Mouse (Mus musculus): ENCODE data around the gene Hhatl. TPM values are rescaled to one million over a fixed set of nuclear protein-coding genes. Genes with fewer than 3 reads are reported as not detected.

Hhatl gene
- not detected for total RNA-seq (2018; cell fraction: chromatin; rRNA removed)
- total RNA-seq (2018; cell fraction: cytosol; rRNA removed): not detected
- not detected for total RNA-seq (2018; cell fraction: nucleus; rRNA removed)
- polyA plus RNA-seq (2018): not detected in 3 replicates

DNA sequence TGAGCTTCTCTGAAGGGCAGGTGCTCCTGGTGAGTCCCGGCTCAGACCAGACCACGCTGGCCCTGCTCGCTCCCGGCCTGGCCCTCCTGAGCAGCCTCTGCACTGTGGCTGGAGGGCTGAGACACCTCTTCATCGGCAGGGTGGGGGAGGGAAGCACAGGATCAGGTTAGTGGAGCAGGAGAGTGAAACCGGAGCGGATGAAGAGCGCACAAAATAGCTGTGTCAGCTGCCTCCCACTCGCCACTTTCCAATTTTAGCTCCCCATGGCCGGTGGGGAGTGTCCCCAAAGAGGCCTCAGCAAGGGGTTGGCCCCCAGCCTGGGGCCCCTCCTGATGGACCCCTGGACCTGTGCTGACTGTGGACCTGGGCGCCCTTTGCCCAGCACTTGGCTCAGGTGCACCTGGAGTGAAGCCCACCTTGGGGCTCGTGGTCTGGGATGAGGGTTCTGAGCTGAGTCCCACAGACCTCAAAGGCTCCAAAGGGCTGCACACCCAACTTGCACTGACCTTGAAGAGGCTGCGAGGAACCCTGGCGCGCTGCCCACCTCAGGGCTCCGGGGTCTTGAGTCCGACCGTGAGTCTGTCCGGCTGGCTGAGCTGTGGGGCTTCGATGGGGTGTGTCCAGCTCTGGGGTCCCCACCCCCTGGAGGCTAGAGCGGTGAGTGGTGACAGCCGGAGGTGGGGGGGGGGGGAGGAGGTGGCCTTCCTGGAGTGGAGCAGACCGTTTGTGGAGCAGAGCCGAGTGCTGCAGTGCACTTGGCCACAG, at the start of gene Hhatl:
TSS of gene Hhatl (minus strand) at position 751 of the 765 bp plus-strand sequence.
- 56% methylated on average over 24 of the region's 24 CpGs for WGBS (ENCODE audit: missing documents)
- no peak within 1 kb of the TSS for H3K4me3 ChIP-seq (ENCODE audit: inconsistent target)
- H3K27ac ChIP-seq: no peak within 1 kb of the TSS
- H3K79me2 ChIP-seq (ENCODE audit: inconsistent target): no peaks in the 10 kb centered on the region
- no peaks in the 10 kb centered on the region for H3K36me3 ChIP-seq (ENCODE audit: inconsistent target)

DNA sequence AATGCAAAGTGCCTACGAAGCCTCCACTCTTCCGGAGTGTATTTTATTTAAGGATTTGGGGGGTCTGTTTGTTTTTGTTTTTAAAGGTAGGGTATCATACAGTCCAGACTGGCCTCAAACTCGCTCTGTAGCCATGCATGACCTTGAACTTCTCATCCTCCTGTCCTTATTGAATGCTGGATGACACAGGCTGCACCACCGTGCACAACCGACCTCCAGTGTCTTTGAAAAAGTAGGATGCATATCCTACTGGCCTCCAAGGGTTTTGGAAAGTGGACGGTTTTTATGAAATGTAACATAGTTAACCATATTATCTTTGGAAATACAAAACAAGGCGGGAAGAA, 47.3 kb upstream of the Hhatl start:
- WGBS (ENCODE audit: missing documents): 52% methylated on average over 7 of the region's 7 CpGs
- Histone ChIP-seq H3K79me2 (ENCODE audit: inconsistent target) (no peaks in the 10 kb centered on the region), H3K36me3 (ENCODE audit: inconsistent target) (no peaks in the 10 kb centered on the region), H3K27ac (no peak overlapping the region), H3K4me3 (ENCODE audit: inconsistent target) (peak overlapping the region; percentile 23)

DNA sequence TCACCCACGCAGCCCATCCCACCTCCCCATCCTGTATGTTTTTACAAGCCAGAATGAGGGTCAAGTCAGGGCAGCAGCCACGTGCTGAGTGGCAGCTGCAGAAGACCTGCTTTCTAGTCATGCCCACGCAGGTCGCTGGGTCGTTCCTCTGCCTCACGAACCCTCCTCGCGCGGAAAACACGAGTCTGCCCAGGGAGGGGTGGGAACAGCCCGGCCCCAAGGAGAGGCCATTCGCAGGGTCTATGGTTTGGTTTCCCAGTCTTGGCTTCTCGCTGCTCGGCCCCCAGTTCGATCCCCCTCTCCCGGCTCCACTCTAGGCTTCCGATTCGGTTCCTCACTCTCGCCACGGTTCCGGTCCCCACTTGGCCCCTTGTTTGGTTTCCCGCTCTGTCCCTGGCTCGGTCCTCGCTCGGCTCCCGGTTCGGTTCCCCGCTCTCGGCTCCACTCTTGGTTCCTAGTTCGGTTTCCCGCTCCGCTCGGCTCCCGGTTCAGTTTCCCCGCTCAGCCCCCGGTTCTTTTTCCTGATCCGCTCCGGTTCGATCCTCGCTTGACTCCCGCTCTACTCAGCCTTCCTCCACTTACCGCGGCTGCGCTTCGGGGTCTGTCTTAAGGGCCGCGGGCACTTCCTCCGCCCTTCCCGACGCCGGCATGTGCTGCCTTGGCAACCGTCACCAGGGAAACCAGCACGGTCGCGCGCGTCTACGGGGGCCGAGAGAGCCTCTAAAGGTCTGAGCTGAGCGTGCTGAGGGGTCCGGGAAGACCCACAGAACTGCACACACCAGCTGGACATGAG, 46.7 kb upstream of the Hhatl start, which contains the start of gene Ccdc13:
TSS of gene Ccdc13 (minus strand) at position 633 of the 793 bp plus-strand sequence.
- H3K4me3 ChIP-seq (ENCODE audit: inconsistent target): peak within 1 kb of the TSS; percentile 23
- no peaks in the 10 kb centered on the region for H3K79me2 ChIP-seq (ENCODE audit: inconsistent target)
- WGBS (ENCODE audit: missing documents): 13% methylated on average over 61 of the region's 61 CpGs
- no peak within 1 kb of the TSS for H3K27ac ChIP-seq
- no peaks in the 10 kb centered on the region for H3K36me3 ChIP-seq (ENCODE audit: inconsistent target)

DNA sequence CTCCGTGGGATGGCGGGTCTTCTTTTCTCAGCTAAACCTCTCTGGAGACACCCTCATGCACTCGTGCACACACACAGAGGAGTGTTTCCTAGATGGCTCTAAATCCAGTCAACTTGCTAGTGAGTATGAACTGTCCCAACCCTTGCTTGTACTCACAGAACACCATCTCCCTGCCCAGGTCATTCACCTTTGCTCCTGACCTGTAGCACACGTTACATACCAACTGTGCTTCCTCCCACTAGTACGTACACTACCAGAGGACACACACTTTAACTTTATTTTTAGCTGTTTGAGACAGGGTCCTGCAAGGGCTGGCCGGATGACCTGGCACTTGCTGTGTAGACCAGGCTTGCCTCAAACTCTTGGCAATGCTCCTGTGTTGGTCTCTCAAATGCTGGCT, 45.7 kb upstream of the Hhatl start:
- 96% methylated on average over 6 of the region's 6 CpGs for WGBS (ENCODE audit: missing documents)
- no peaks in the 10 kb centered on the region for H3K79me2 ChIP-seq (ENCODE audit: inconsistent target)
- no peaks in the 10 kb centered on the region for H3K36me3 ChIP-seq (ENCODE audit: inconsistent target)
- no peak overlapping the region for H3K4me3 ChIP-seq (ENCODE audit: inconsistent target)
- no peak overlapping the region for H3K27ac ChIP-seq

DNA sequence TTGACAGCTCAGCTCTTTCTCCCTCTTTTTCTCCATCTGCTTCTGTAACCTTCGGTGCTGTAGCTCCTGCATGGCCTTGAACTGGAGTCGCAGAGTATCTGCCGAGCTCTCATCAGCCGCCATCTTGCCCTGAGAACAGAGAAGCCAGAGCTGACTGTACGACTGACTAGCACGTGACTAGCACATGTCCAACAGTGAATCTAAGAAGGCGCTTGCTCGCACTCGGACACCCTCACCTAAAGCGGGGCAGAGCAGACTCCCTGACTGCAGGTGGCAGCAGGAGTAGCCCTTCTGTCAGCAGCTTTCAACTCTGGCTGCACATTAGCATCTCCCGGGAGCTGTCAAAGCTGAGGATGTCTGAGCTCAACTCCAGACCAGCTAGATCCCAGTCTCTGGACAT, 41.5 kb upstream of the Hhatl start:
- H3K4me3 ChIP-seq (ENCODE audit: inconsistent target): no peak overlapping the region
- H3K27ac ChIP-seq: no peak overlapping the region
- no peaks in the 10 kb centered on the region for H3K36me3 ChIP-seq (ENCODE audit: inconsistent target)
- H3K79me2 ChIP-seq (ENCODE audit: inconsistent target): no peaks in the 10 kb centered on the region
- WGBS (ENCODE audit: missing documents): 97% methylated on average over 11 of the region's 11 CpGs

DNA sequence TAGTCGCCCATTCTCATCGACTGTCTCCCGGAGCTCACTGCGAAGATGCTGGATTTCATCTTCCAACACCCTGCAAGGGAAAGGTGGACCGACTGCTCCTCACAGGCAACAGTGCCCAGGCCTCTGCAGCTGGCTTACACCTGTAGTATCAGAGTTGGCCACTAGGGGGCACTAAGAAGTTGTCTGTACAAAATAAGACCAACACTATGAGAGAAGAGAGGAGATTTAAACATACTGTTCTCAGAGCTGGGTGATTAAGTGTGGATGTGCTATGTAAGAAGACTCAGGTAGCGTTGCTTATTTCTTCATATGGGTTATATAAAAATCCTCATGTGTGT, 38.6 kb upstream of the Hhatl start:
- H3K79me2 ChIP-seq (ENCODE audit: inconsistent target): no peaks in the 10 kb centered on the region
- H3K4me3 ChIP-seq (ENCODE audit: inconsistent target): no peak overlapping the region
- 42% methylated on average over 6 of the region's 6 CpGs for WGBS (ENCODE audit: missing documents)
- H3K27ac ChIP-seq: no peak overlapping the region
- no peaks in the 10 kb centered on the region for H3K36me3 ChIP-seq (ENCODE audit: inconsistent target)

DNA sequence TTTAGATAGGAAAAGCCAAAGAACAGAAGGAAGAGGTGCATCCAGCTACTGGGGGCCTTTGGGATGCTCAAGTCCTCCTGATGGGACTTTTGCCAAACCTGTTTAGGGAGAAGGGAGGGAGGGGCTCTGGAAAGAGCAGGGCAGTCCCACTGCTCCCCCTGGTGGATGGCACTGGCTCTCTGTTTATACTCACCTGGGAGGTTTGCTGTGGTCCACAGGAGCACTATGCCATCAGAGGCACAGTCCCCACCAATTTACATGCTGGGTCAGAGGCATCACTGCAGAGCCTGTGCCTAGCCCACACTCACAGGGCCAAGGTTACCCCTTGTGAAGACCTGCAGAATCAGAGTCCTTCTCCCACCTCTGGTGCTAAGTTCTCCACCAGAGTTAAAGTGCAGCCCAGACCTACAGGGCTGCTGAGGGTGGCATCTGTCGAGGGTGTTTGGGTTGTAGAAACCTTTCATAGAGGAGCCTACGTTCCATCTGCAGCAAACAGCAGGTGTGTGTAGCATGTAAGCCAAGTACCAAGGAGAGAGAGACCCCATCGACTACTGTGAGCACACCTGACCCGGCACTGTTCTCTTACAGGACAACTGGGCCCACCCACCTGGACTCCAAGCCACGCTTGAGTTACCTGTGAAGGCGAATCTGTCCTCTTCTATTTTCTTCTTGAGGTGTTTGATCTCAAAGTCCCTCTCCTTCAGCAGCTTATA, 38.1 kb upstream of the Hhatl start:
- Histone ChIP-seq H3K36me3 (ENCODE audit: inconsistent target) (no peaks in the 10 kb centered on the region), H3K4me3 (ENCODE audit: inconsistent target) (no peak overlapping the region), H3K27ac (no peak overlapping the region), H3K79me2 (ENCODE audit: inconsistent target) (no peaks in the 10 kb centered on the region)
- WGBS (ENCODE audit: missing documents): 77% methylated on average over 6 of the region's 6 CpGs

DNA sequence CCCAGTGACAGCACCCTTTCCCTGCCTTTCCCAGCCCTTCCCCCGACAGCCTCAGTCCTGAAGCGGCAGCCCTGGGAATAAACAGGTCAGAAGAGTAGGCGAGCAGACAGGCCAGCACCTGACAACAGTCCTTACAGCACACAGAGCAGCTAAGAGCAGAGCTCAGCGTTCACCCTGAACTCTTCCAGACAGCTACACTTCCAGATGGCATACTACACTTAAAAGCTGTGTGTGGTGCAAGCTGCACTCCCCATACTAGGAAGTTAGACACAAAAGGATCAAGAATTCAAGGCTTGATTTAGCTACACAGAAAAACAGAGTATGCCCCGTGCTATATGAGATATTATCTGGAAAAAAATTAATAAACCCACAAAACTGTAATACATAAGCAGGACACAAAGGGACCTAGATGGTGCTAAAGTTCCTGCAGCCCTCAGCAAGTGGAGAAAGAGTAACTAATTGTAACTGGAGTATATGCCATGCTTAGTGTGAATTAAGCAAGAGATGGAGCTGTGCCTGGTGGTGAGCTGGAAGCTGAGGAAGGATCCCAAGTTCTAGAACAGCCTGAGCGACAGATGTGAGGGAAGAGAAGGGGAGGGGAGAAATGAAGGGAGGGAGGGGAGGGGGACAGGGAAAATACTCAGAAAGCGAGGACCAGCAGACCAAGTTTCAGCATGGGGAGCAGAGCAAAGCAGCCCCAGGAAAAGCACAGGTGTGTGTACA, 37.1 kb upstream of the Hhatl start:
- WGBS (ENCODE audit: missing documents): 71% methylated on average over 7 of the region's 7 CpGs

DNA sequence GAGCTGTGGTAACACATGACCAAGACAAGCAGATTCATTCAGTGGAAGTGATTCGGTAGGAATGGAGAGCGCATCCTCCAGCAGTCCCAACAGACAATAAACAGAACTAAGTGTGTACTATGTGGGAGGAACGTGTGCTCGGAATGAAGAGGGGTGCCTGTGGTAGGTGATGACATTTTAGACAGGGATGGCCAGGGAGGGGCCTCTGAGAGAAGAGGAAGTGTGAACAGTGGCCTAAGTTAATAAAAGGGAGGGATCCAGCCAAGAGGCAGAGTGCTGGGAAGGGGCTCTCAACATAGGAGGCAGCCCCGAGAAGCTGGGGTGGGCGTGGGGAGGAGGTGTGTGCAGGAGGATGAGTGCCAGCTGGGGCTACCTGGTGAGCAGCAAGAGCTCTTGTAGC, 36.0 kb upstream of the Hhatl start:
- Histone ChIP-seq H3K36me3 (ENCODE audit: inconsistent target) (no peaks in the 10 kb centered on the region), H3K27ac (no peak overlapping the region), H3K4me3 (ENCODE audit: inconsistent target) (no peak overlapping the region), H3K79me2 (ENCODE audit: inconsistent target) (no peaks in the 10 kb centered on the region)
- 51% methylated on average over 6 of the region's 6 CpGs for WGBS (ENCODE audit: missing documents)

More for the DNA sequence above, 37.1 kb upstream of the Hhatl start:
- Histone ChIP-seq H3K4me3 (ENCODE audit: inconsistent target) (no peak overlapping the region), H3K79me2 (ENCODE audit: inconsistent target) (no peaks in the 10 kb centered on the region), H3K27ac (no peak overlapping the region), H3K36me3 (ENCODE audit: inconsistent target) (no peaks in the 10 kb centered on the region)

DNA sequence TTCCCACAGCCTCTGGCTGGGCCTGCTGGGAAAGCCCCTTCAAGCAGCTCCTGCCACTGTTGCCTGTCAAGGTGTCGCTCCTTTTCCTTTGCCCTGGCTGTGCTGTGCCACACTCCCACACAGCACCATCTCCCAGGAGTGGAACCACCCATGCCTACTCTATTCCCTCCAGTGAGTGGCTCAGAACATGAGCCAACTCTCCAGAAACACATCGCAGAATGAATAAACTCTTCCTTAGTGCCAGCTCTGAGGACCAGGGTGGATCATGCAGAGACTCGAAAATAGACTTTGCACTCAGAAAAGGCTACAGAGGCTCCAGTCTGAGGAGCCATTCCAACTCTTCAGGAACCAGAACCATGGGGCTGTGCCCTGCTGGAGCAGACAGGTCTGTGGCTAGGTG, 34.0 kb upstream of the Hhatl start:
- Histone ChIP-seq H3K79me2 (ENCODE audit: inconsistent target) (no peaks in the 10 kb centered on the region), H3K4me3 (ENCODE audit: inconsistent target) (no peak overlapping the region), H3K27ac (no peak overlapping the region), H3K36me3 (ENCODE audit: inconsistent target) (no peaks in the 10 kb centered on the region)
- WGBS (ENCODE audit: missing documents): 90% methylated on average over 3 of the region's 3 CpGs

DNA sequence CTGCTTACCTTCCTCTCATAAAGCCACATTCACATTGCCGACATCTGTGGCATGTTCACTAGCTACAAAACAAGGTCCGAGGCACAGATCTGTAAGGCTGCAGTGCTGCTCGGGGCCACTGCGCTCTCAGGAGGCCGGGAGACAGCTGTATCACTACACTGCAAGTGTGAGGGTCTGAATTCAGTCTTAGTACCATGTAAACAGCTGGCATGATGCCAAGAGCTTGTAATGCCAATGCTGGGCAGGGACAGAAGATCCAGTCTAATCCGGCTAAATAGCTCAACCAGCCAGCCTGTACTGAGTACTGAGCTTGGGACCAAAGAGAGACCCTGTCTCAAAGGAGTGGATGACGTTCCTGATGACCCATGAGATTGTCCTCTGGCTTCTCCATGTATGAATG, 31.7 kb upstream of the Hhatl start:
- 94% methylated on average over 7 of the region's 7 CpGs for WGBS (ENCODE audit: missing documents)
- H3K27ac ChIP-seq: no peak overlapping the region
- no peaks in the 10 kb centered on the region for H3K79me2 ChIP-seq (ENCODE audit: inconsistent target)
- no peaks in the 10 kb centered on the region for H3K36me3 ChIP-seq (ENCODE audit: inconsistent target)
- no peak overlapping the region for H3K4me3 ChIP-seq (ENCODE audit: inconsistent target)

DNA sequence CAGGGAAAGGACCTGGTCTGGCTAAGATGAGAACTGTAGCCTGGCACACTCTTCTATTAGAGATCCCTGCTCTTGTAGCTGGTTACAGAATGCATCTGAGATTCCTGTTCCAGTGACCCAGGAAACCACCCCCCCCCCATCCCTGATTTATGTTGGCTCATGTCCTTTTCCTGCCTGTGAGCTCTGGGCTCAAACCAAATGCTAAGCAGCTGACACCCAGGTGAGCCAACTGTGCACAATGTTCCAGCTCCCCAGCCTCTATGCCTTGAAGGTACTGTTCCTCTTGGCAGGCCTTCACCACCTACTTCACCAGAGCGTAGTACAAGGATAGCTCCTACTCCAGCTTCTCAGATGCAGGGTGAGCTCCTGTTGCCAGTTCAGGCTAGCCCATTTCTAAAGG, 30.7 kb upstream of the Hhatl start:
- Histone ChIP-seq H3K36me3 (ENCODE audit: inconsistent target) (no peaks in the 10 kb centered on the region), H3K79me2 (ENCODE audit: inconsistent target) (no peaks in the 10 kb centered on the region), H3K27ac (no peak overlapping the region), H3K4me3 (ENCODE audit: inconsistent target) (no peak overlapping the region)
- 89% methylated on average over 1 of the region's 1 CpGs for WGBS (ENCODE audit: missing documents)

DNA sequence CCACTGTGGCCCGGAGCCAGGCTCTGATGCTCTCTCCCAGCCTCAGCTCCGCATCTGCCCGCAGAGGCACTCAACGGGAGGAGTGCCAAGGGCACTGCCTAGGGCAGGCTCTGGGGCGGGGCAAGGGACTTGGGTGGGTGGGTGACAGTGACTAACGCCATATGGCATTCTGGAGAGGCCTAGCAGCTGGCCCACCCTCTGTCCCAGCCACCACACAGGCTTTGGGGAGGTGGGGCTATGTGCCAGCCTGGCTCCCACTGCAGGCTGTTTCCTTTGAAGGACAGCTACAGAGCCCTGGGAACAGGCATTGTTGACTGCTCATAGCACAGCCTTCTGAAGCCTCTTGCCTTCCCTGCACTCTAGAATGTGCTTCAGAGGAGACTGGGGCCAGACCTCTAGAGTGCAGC, 30.3 kb upstream of the Hhatl start:
- no peak overlapping the region for H3K4me3 ChIP-seq (ENCODE audit: inconsistent target)
- no peaks in the 10 kb centered on the region for H3K79me2 ChIP-seq (ENCODE audit: inconsistent target)
- H3K36me3 ChIP-seq (ENCODE audit: inconsistent target): no peaks in the 10 kb centered on the region
- H3K27ac ChIP-seq: no peak overlapping the region
- WGBS (ENCODE audit: missing documents): 88% methylated on average over 3 of the region's 6 CpGs

DNA sequence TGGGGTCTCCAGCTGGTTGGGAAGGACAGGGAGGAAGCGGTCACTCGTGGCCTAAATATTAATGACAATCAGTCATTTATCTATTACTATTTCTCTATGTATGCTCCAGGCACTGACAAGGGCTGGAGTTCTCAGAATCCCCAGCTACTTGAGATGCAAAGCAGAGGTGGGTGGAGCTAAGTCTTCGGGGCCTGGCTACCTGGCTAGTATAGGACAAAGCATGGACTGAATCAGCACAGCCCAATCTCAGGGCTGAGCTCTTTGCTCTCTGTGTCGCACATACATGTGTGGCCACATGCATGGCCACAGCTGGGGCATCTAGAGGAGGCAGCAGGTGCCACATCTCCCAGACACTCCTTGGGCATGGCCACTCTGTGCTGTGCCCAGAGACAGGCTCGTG, 28.5 kb upstream of the Hhatl start:
- Histone ChIP-seq H3K79me2 (ENCODE audit: inconsistent target) (no peaks in the 10 kb centered on the region), H3K27ac (no peak overlapping the region), H3K4me3 (ENCODE audit: inconsistent target) (no peak overlapping the region), H3K36me3 (ENCODE audit: inconsistent target) (no peaks in the 10 kb centered on the region)
- WGBS (ENCODE audit: missing documents): 82% methylated on average over 5 of the region's 5 CpGs

Measured in macrophage (primary cell).